In genomic region chr12:26366372-26366771, GRCm38 (mm10) we compare ENCODE assay signal across 21 mouse cellular contexts. TPM values are rescaled to one million over a fixed set of nuclear protein-coding genes. Genes with fewer than 3 reads are reported as not detected.
DNase-seq lines count a peak whose midpoint lies in the region; ATAC-seq lines count a peak whose summit lies in the region.
"Had no signal": no experiment of that assay in that cellular context is flagged by ENCODE, and none has a peak within 500 bp of the region (broad histone marks: within the 10 kb centered on the region; RNA-seq: fewer than 3 reads in every experiment).

No protein-coding gene starts in this region.

- no peak for ATAC-seq in lung, embryonic 15.5 days (ENCODE audit: borderline replicate concordance, extremely low read depth, low FRiP score, low TSS enrichment)
- no peak for ATAC-seq in intestine, embryonic 16.5 days
- ATAC-seq: CD4-positive, CD25-positive, alpha-beta regulatory T cell, adult 4 months; forebrain, embryonic 14.5 days had no signal

- peak; percentile 83 for DNase-seq in heart, adult 11 months
- DNase-seq in heart, postnatal 25 days (ENCODE audit: low spot score), result no peak
- DNase-seq in lung, postnatal 36 days, result peak; percentile 78
- no peak for DNase-seq in MN1 (ENCODE audit: low spot score)
- DNase-seq: adrenal gland, postnatal 25 days; cerebellum, adult 11-12 months; cerebellum, postnatal 36 days; gastrocnemius, postnatal 10 days; kidney, adult 2 months; liver; thymus, adult 2 months had no signal

- H3K4me2 ChIP-seq in lung, embryonic 15.5 days, result no peak overlapping the region; the same call in 1 of the 2 replicates
- no peak overlapping the region for H3K4me2 ChIP-seq in intestine, embryonic 16.5 days (ENCODE audit: low read depth, low read length)
- H3K4me2 ChIP-seq: liver, embryonic 15.5 days; midbrain, embryonic 12.5 days; neural tube, embryonic 15.5 days had no signal

- 64% methylated on average over 4 of the region's 4 CpGs for WGBS in lung, embryonic 15.5 days
- 83% methylated on average over 4 of the region's 4 CpGs for WGBS in intestine, embryonic 16.5 days

- no peaks in the 10 kb centered on the region for H3K9me3 ChIP-seq in lung, embryonic 15.5 days
- no peaks in the 10 kb centered on the region for H3K9me3 ChIP-seq in intestine, embryonic 16.5 days (ENCODE audit: control insufficient read depth, low read length)
- H3K9me3 ChIP-seq: limb, embryonic 10.5 days; liver, embryonic 15.5 days; midbrain, embryonic 12.5 days; neural tube, embryonic 15.5 days had no signal

- peaks cover 47% of the 10 kb centered on the region for H3K4me1 ChIP-seq in brown adipose tissue, adult 24 weeks (ENCODE audit: control insufficient read depth, insufficient read depth, insufficient read length, low read length)
- H3K4me1 ChIP-seq in lung, embryonic 15.5 days, result peaks cover 35% of the 10 kb centered on the region
- H3K4me1 ChIP-seq in intestine, embryonic 16.5 days (ENCODE audit: control insufficient read depth, insufficient read depth, low read length), result peaks cover 5% of the 10 kb centered on the region; the same call in 1 of the 2 replicates
- H3K4me1 ChIP-seq: liver, embryonic 15.5 days had no signal

- no peaks in the 10 kb centered on the region for H3K27me3 ChIP-seq in lung, embryonic 15.5 days
- no peaks in the 10 kb centered on the region for H3K27me3 ChIP-seq in intestine, embryonic 16.5 days (replicated peaks; ENCODE audit: control insufficient read depth, insufficient read depth, low read length)
- H3K27me3 ChIP-seq: liver, embryonic 15.5 days; midbrain, embryonic 12.5 days; neural tube, embryonic 15.5 days had no signal

- H3K27ac ChIP-seq in brown adipose tissue, adult 24 weeks (replicated peaks; ENCODE audit: low read depth, low read length), result peak overlapping the region; percentile 78
- peak overlapping the region; percentile 38 for H3K27ac ChIP-seq in lung, embryonic 15.5 days
- H3K27ac ChIP-seq in intestine, embryonic 16.5 days (ENCODE audit: low read length), result no peak overlapping the region
- H3K27ac ChIP-seq: kidney, postnatal 0 days; limb, embryonic 10.5 days; liver, embryonic 15.5 days; midbrain, embryonic 12.5 days; neural tube, embryonic 15.5 days had no signal

- no peak overlapping the region for H3K9ac ChIP-seq in lung, embryonic 15.5 days
- H3K9ac ChIP-seq in intestine, embryonic 16.5 days (ENCODE audit: low read depth, low read length), result no peak overlapping the region
- H3K9ac ChIP-seq: liver, embryonic 15.5 days; midbrain, embryonic 12.5 days; neural tube, embryonic 15.5 days had no signal

- no peak overlapping the region for H3K4me3 ChIP-seq in brown adipose tissue, adult 24 weeks (ENCODE audit: insufficient read depth, low read depth, low read length)
- H3K4me3 ChIP-seq in lung, embryonic 15.5 days, result no peak overlapping the region
- H3K4me3 ChIP-seq in intestine, embryonic 16.5 days (ENCODE audit: low read length), result no peak overlapping the region
- H3K4me3 ChIP-seq: limb, embryonic 10.5 days; liver, embryonic 15.5 days; midbrain, embryonic 12.5 days; neural tube, embryonic 15.5 days had no signal

- no peaks in the 10 kb centered on the region for H3K36me3 ChIP-seq in lung, embryonic 15.5 days
- no peaks in the 10 kb centered on the region for H3K36me3 ChIP-seq in intestine, embryonic 16.5 days (ENCODE audit: control insufficient read depth, insufficient read depth, low read length)
- H3K36me3 ChIP-seq: liver, embryonic 15.5 days; neural tube, embryonic 15.5 days had no signal

- intact Hi-C loops in heart, postnatal 25 days (cut with DNase I), result no loop called here

RNA-seq across cellular contexts. Expression of gene Rnf144a, which starts 48.7 kb away (rescaled TPM):
- 10 to 100 TPM; 15.5 to 22.1 TPM for total RNA-seq in heart, postnatal 25 days (2021)
- polyA plus RNA-seq in brown adipose tissue, adult 24 weeks (2012; ENCODE audit: insufficient read depth, insufficient read length, missing spikeins), result 16.9 and 22.9 TPM in 2 replicates
- polyA plus RNA-seq in lung, embryonic 15.5 days (2015; fragmentation: Nextera tagmentation; extraction: Ambion mirVana), result 50.5 and 52.7 TPM in 2 replicates
- polyA plus RNA-seq in intestine, embryonic 16.5 days (2015; fragmentation: Nextera tagmentation; extraction: Ambion mirVana), result 13.7 and 13.8 TPM in 2 replicates

Comparison
In these comparisons a context has a peak if more than half of its experiments do, and no peak if none do; other contexts are left out.
1. DNase-seq: peak in heart, adult 11 months (single experiment) and lung, postnatal 36 days (single experiment); none in heart, postnatal 25 days (single experiment) and MN1 (single experiment).